Mouse (Mus musculus): Measurements from ENCODE around the gene Emilin2.
"Not testable (repeated sequence)": the region's sequence is repeated elsewhere in the genome, so short reads cannot be mapped to it uniquely, and the experiment has no call there.

GRCm38 (mm10) chr17:71320731-71321130 is 9.0 kb upstream of the Emilin2 start:
- not testable (repeated sequence) for TF ChIP-seq CTCF (IDR thresholded peaks at IDR 0.05; ENCODE audit: low read depth); EP300 (optimal IDR thresholded peaks at IDR 0.05)
